ENCODE assay signal across 9 mouse cellular contexts in the genomic region with DNA sequence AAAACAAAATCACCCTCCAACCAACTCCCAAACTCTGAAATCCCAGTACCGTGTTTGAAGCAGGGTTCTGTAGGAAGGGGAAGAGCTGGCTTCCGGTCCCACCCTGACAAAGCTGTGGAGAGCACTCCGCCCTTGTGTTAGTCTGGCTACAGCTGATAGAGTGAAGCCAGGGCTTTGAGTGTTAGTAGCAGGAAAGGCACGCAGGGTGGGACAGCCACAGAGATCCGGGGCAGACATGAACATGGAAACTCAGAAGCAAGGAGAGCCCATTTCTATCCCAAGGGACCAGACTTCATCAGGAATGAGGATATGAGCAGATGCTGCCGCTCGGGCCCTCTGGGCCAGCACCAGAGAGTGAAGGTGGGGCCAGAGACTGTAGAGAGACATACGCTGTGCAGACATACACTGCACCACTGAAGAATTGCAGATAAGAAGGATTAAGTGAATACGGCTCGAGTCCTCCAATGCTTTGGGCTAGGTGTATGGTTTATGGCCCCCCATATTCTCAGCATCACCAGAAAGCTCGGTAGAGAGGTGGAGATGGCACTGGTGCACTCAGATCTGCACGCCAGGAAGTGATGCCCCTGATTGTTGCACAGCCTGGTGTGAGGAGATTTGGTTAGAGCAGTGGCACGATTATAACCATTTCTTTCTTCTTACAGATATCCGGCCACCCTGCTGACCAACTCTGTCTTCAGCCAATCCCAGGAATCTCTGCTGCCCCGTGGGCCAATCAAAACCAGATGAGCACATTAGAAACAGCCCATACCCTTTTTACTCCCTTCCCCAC. TPM values are rescaled to one million over a fixed set of nuclear protein-coding genes. Genes with fewer than 3 reads are reported as not detected.
DNase-seq lines count a peak whose midpoint lies in the region; ATAC-seq and TF ChIP-seq lines count a peak whose summit lies in the region.
"Had no signal": no experiment of that assay in that cellular context is flagged by ENCODE, and none has a peak within 500 bp of the region (broad histone marks: within the 10 kb centered on the region; RNA-seq: fewer than 3 reads in every experiment).

No protein-coding gene starts in this region.

- H3K9ac ChIP-seq in forebrain, postnatal 0 days, result no peak overlapping the region

- no peak for DNase-seq in forebrain, embryonic 10.5 days (ENCODE audit: extremely low spot score, low spot score)
- no peak for DNase-seq in forebrain, postnatal 0 days
- DNase-seq in testis, postnatal 10 days (ENCODE audit: low spot score), result peak; percentile 30
- no peak for DNase-seq in testis, postnatal 14 days (ENCODE audit: low spot score)
- peak; percentile 72 for DNase-seq in heart, postnatal 25 days (ENCODE audit: low spot score)
- DNase-seq in left cerebral cortex, postnatal 14 days (ENCODE audit: low spot score in 2 of 2), result no peak
- no peak for DNase-seq in thymus, postnatal 0 days (ENCODE audit: low spot score)

- H3K4me2 ChIP-seq in forebrain, postnatal 0 days (ENCODE audit: low read depth), result no peak overlapping the region

- TF ChIP-seq CTCF in forebrain, postnatal 0 days (IDR thresholded peaks at IDR 0.05; ENCODE audit: low read depth), result no peak

- ATAC-seq in forebrain, postnatal 0 days, result no peak
- peak; percentile 49 for ATAC-seq in megakaryocyte progenitor cell, adult 5-6 weeks (replicated peaks; ENCODE audit: poor library complexity)
- ATAC-seq: intestine, postnatal 0 days had no signal

- H3K9me3 ChIP-seq in forebrain, embryonic 10.5 days, result no peaks in the 10 kb centered on the region
- no peaks in the 10 kb centered on the region for H3K9me3 ChIP-seq in forebrain, postnatal 0 days (ENCODE audit: low read length)

- H3K27ac ChIP-seq in forebrain, embryonic 10.5 days, result peak overlapping the region; percentile 13; the same call in 1 of the 2 replicates
- H3K27ac ChIP-seq in forebrain, postnatal 0 days (ENCODE audit: low read depth, low read length), result no peak overlapping the region

- no peak overlapping the region for H3K4me3 ChIP-seq in forebrain, embryonic 10.5 days
- no peak overlapping the region for H3K4me3 ChIP-seq in forebrain, postnatal 0 days (ENCODE audit: low read depth, low read length)

- no peaks in the 10 kb centered on the region for H3K36me3 ChIP-seq in forebrain, embryonic 10.5 days (replicated peaks)
- H3K36me3 ChIP-seq in forebrain, postnatal 0 days (ENCODE audit: insufficient read depth), result no peaks in the 10 kb centered on the region

- intact Hi-C loops in heart, postnatal 25 days (cut with DNase I), result no loop called here
- intact Hi-C loops in left cerebral cortex, postnatal 14 days (cut with DNase I), result no loop called here

- H3K4me1 ChIP-seq in forebrain, embryonic 10.5 days, result peaks cover 35% of the 10 kb centered on the region
- H3K4me1 ChIP-seq in forebrain, postnatal 0 days (ENCODE audit: insufficient read depth), result peaks cover 8% of the 10 kb centered on the region

- H3K27me3 ChIP-seq in forebrain, embryonic 10.5 days (ENCODE audit: poor library complexity, severe bottlenecking), result peaks cover 44% of the 10 kb centered on the region
- H3K27me3 ChIP-seq in forebrain, postnatal 0 days (ENCODE audit: insufficient read depth, low read length), result no peaks in the 10 kb centered on the region

- 70% methylated on average over 15 of the region's 15 CpGs for WGBS in forebrain, embryonic 10.5 days
- 79% methylated on average over 15 of the region's 15 CpGs for WGBS in forebrain, postnatal 0 days

RNA-seq across cellular contexts. Expression of gene Prrt4, which starts 14.8 kb away (rescaled TPM):
- polyA plus RNA-seq in forebrain, embryonic 10.5 days (2016; fragmentation: Nextera tagmentation; extraction: Ambion mirVana), result 1.3 and 1.8 TPM in 2 replicates
- 17.6 and 23.5 TPM in 2 replicates for total RNA-seq in forebrain, postnatal 0 days (2014; rRNA removed)
- 9.0 and 12.1 TPM in 2 replicates for polyA plus RNA-seq in forebrain, postnatal 0 days (2015; fragmentation: Nextera tagmentation; extraction: Ambion mirVana)
- 1 to 10 TPM; 3.1 to 3.6 TPM for total RNA-seq in heart, postnatal 25 days (2021)
- total RNA-seq in megakaryocyte progenitor cell, adult 5-6 weeks (2015), result not detected in 2 replicates
- total RNA-seq in megakaryocyte progenitor cell, adult 5-6 weeks (2017), result not detected in 2 replicates
- 1 to 10 TPM; 4.7 to 5.5 TPM for total RNA-seq in left cerebral cortex, postnatal 14 days (2021)
- 0.05 and 0.09 TPM in 2 replicates for polyA plus RNA-seq in thymus, postnatal 0 days (2015; fragmentation: Nextera tagmentation; extraction: Ambion mirVana)

RNA-seq across cellular contexts. Expression of gene Impdh1, which starts 22.0 kb away (rescaled TPM):
- 39.6 and 39.7 TPM in 2 replicates for polyA plus RNA-seq in forebrain, embryonic 10.5 days (2016; fragmentation: Nextera tagmentation; extraction: Ambion mirVana)
- 27.2 and 42.8 TPM in 2 replicates for total RNA-seq in forebrain, postnatal 0 days (2014; rRNA removed)
- polyA plus RNA-seq in forebrain, postnatal 0 days (2015; fragmentation: Nextera tagmentation; extraction: Ambion mirVana), result 65.9 and 70.6 TPM in 2 replicates
- total RNA-seq in heart, postnatal 25 days (2021), result 10 to 100 TPM; 22.7 to 23.0 TPM
- total RNA-seq in megakaryocyte progenitor cell, adult 5-6 weeks (2015), result 56.0 and 76.2 TPM in 2 replicates
- 94.2 and 106 TPM in 2 replicates for total RNA-seq in megakaryocyte progenitor cell, adult 5-6 weeks (2017)
- 10 to 100 TPM; 86.5 to 99.2 TPM for total RNA-seq in left cerebral cortex, postnatal 14 days (2021)
- polyA plus RNA-seq in thymus, postnatal 0 days (2015; fragmentation: Nextera tagmentation; extraction: Ambion mirVana), result 138 and 141 TPM in 2 replicates

RNA-seq across cellular contexts. Expression of gene Rbm28, which starts 29.4 kb away (rescaled TPM):
- polyA plus RNA-seq in forebrain, embryonic 10.5 days (2016; fragmentation: Nextera tagmentation; extraction: Ambion mirVana), result 53.8 and 58.1 TPM in 2 replicates
- 32.8 and 33.5 TPM in 2 replicates for total RNA-seq in forebrain, postnatal 0 days (2014; rRNA removed)
- 14.7 and 18.0 TPM in 2 replicates for polyA plus RNA-seq in forebrain, postnatal 0 days (2015; fragmentation: Nextera tagmentation; extraction: Ambion mirVana)
- 10 to 100 TPM; 18.3 to 18.4 TPM for total RNA-seq in heart, postnatal 25 days (2021)
- 46.3 and 59.0 TPM in 2 replicates for total RNA-seq in megakaryocyte progenitor cell, adult 5-6 weeks (2015)
- 47.4 and 79.8 TPM in 2 replicates for total RNA-seq in megakaryocyte progenitor cell, adult 5-6 weeks (2017)
- total RNA-seq in left cerebral cortex, postnatal 14 days (2021), result 10 to 100 TPM; 35.5 to 37.3 TPM
- 30.7 and 31.0 TPM in 2 replicates for polyA plus RNA-seq in thymus, postnatal 0 days (2015; fragmentation: Nextera tagmentation; extraction: Ambion mirVana)

Comparison
In these comparisons a context has a peak if more than half of its experiments do, and no peak if none do; other contexts are left out.
1. DNase-seq: peak in testis, postnatal 10 days (single experiment) and heart, postnatal 25 days (single experiment); none in forebrain, embryonic 10.5 days (single experiment), forebrain, postnatal 0 days (single experiment), testis, postnatal 14 days (single experiment), left cerebral cortex, postnatal 14 days (0 of 2) and thymus, postnatal 0 days (single experiment).
2. RNA of gene Prrt4, which starts 14.8 kb away (total RNA-seq): 17.6 to 23.5 TPM in forebrain, postnatal 0 days, 4.7 to 5.5 TPM in left cerebral cortex, postnatal 14 days and 3.1 to 3.6 TPM in heart, postnatal 25 days; not detected in megakaryocyte progenitor cell, adult 5-6 weeks; every median in the first group is over 4 times any median in the second.